Mouse (Mus musculus) hindbrain, embryonic 16.5 days (tissue): Measurements from ENCODE around the gene Rrp9. TPM values are rescaled to one million over a fixed set of nuclear protein-coding genes. Genes with fewer than 3 reads are reported as not detected.
A peak's percentile ranks its signal among the peaks of the same experiment; 100 is the strongest.

Experiments used
- ATAC-seq: fragments of 200-750 bp; cut with Nextera tagmentation; 2 replicates; pipeline ENCODE4 v1.8.0; 2017; ENCODE audit warnings: moderate TSS enrichment, moderate library complexity
- H3K27ac ChIP-seq: fragments of 300-500 bp; sonication (generic); 2 replicates; pipeline ENCODE4 v1.5.1; 2014; ENCODE audit warnings: low read depth, mild to moderate bottlenecking, control low read depth, low read length, moderate library complexity
- H3K27me3 ChIP-seq: fragments of 300-500 bp; sonication (generic); replicated peaks from 2 replicates; pipeline ENCODE4 v1.6.1; 2014; ENCODE audit warnings: low read length; ENCODE audit not compliant: control insufficient read depth, insufficient read depth
- H3K36me3 ChIP-seq: fragments of 300-500 bp; sonication (generic); 2 replicates; pipeline ENCODE4 v1.6.1; 2014; ENCODE audit warnings: mild to moderate bottlenecking, low read length, moderate library complexity, mixed read lengths; ENCODE audit not compliant: control insufficient read depth, insufficient read depth
- H3K4me1 ChIP-seq: fragments of 300-500 bp; sonication (generic); 2 replicates; pipeline ENCODE4 v1.6.1; 2014; ENCODE audit warnings: low read depth, low read length; ENCODE audit not compliant: control insufficient read depth, insufficient read depth
- H3K4me2 ChIP-seq: fragments of 300-500 bp; sonication (generic); 2 replicates; pipeline ENCODE4 v1.6.1; 2014; ENCODE audit warnings: mild to moderate bottlenecking, low read length, control low read depth, moderate library complexity
- H3K4me3 ChIP-seq: fragments of 300-500 bp; sonication (generic); 2 replicates; pipeline ENCODE4 v1.5.1; 2014; ENCODE audit warnings: mild to moderate bottlenecking, low read length, control low read depth, moderate library complexity
- H3K9ac ChIP-seq: fragments of 300-500 bp; sonication (generic); 2 replicates; pipeline ENCODE4 v1.6.1; 2014; ENCODE audit warnings: low read depth, mild to moderate bottlenecking, control low read depth, low read length, moderate library complexity
- H3K9me3 ChIP-seq: fragments of 300-500 bp; sonication (generic); 2 replicates; pipeline ENCODE4 v1.6.1; 2014; ENCODE audit warnings: mild to moderate bottlenecking, low read length, moderate library complexity; ENCODE audit not compliant: control insufficient read depth
- WGBS: fragments of 180-500 bp; shearing (Covaris S2); extraction: QIAGEN DNeasy Blood & Tissue Kit; methylation state at CpG from one replicate; pipeline ENCODE4 v1.1.7; 2014; 5-methylcytosine and 5-hydroxymethylcytosine counted together
- polyA plus RNA-seq: library from polyadenylated mRNA; unstranded; fragments of >200 nt; fragmentation: Nextera tagmentation; extraction: Ambion mirVana; gene quantifications from 2 replicates; pipeline ENCODE4 v1.2.1, GENCODE M21; 2015

Rrp9 gene
- polyA plus RNA-seq, 1 experiment from 2014 or later, result 43.1 TPM

DNA sequence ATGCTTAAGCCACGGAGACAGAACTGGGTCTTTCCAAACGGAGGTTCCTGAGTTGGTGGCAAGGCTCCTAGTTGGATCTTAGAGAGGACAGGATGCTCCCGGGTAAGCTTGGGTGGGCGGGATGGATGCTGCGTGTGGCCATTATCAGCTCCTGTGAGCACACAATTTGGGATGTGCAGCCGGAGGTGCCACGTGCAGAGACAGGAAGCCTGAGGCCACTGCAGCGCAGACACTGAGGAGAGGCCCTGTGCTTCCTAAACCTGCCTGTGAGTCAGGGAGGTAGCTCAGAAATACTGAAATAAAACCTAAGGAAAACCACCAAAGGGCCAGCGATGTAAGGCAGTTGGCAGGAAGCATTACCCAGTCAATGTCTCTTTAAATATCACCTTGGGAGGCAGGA is 6.0 kb upstream of the Rrp9 start:
- Histone ChIP-seq H3K4me2 (no peak overlapping the region), H3K4me1 (peaks cover 12% of the 10 kb centered on the region), H3K27me3 (no peaks in the 10 kb centered on the region), H3K36me3 (no peaks in the 10 kb centered on the region), H3K27ac (no peak overlapping the region), H3K9ac (no peak overlapping the region), H3K9me3 (no peaks in the 10 kb centered on the region), H3K4me3 (no peak overlapping the region)
- no peak for ATAC-seq
- WGBS, result 81% methylated on average over 9 of the region's 9 CpGs

DNA sequence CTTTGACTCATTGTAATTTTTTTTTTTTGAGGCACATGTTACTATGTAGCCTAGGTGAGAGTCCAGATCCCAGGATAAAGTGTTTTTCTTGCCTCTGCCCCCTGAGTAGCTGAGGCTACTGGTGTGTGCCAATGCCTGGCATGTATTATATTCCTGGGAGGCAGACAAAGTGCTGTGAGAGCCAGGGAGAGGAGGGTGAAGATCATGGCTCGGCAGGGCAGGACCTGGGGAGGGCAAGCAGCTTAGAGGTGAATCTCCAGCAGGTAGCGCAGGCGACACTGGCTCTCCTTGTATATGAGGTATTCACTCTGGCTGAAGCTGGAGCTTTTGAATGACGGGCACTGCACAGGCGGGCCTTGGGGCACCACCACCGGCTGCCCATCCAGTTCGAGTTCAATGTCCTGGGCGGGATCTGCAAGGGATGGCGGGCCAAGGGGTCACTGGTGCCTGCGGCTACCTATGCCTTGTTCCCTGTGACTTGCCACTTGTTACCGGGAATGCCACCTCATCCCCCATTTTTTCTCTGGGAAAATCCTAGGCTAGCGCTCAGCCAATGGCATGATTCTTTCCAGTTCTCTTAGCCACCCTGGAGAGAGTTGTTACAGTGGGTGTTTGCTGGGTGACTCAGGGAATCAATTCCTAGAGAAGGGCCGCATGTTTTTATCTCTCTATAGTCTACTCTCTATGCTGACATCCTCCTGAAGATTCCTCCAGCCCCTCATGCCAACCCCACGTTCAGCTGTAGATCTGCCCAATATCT is 4.6 kb upstream of the Rrp9 start:
- WGBS, result 70% methylated on average over 14 of the region's 14 CpGs
- no peak overlapping the region for H3K4me3 ChIP-seq
- no peak for ATAC-seq
- H3K36me3 ChIP-seq, result no peaks in the 10 kb centered on the region
- no peak overlapping the region for H3K4me2 ChIP-seq
- no peaks in the 10 kb centered on the region for H3K9me3 ChIP-seq
- H3K9ac ChIP-seq, result no peak overlapping the region
- no peaks in the 10 kb centered on the region for H3K27me3 ChIP-seq
- no peaks in the 10 kb centered on the region; the same call in 1 of the 2 replicates for H3K4me1 ChIP-seq
- no peak overlapping the region for H3K27ac ChIP-seq

DNA sequence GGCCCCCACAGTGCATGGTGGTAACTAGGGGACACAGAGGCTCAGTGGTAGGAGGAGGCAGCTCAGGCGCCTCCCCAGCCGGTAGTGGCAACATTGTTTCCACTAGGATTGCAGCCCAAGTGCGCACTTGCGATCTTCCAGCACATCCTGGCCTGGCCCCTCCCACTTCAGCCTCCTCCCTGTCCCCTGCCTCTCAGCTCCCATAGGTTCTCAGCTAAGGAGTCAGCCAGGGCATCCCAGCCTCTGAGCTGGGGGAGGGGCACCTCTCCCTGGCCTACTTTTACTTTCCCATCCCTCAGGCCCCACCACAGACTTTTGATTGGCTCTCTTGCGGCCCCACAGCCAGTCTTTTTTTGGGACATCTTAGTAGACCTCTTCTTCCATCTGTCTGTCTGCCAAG is 3.9 kb upstream of the Rrp9 start:
- H3K27me3 ChIP-seq, result no peaks in the 10 kb centered on the region
- H3K27ac ChIP-seq, result no peak overlapping the region
- no peaks in the 10 kb centered on the region for H3K9me3 ChIP-seq
- H3K36me3 ChIP-seq, result no peaks in the 10 kb centered on the region
- ATAC-seq, result no peak
- no peak overlapping the region for H3K4me3 ChIP-seq
- no peaks in the 10 kb centered on the region; the same call in 1 of the 2 replicates for H3K4me1 ChIP-seq
- H3K4me2 ChIP-seq, result no peak overlapping the region
- WGBS, result 29% methylated on average over 5 of the region's 5 CpGs
- no peak overlapping the region for H3K9ac ChIP-seq

DNA sequence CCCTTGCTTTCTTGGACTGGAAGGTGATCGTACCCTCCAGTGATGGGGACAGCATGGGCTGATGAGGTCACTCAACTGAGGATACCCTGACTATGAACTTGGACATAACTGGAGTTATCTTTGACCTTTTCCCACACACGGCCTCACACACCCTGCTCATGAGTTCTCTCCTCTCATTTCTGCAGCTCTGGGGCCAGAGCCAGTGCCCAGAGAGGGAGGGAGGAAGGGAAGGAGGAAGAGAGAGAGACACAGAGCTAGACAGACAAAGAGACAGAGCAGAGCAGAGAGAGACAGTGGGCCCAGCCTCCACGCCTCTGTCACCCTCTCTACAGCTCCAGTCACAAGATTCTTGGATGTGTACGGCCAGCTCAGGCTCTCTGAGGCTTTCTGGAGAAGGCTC is 3.4 kb upstream of the Rrp9 start:
- 64% methylated on average over 4 of the region's 4 CpGs for WGBS
- Histone ChIP-seq H3K4me1 (no peaks in the 10 kb centered on the region; the same call in 1 of the 2 replicates), H3K36me3 (no peaks in the 10 kb centered on the region), H3K4me2 (no peak overlapping the region), H3K27ac (no peak overlapping the region), H3K9me3 (no peaks in the 10 kb centered on the region), H3K27me3 (no peaks in the 10 kb centered on the region), H3K4me3 (no peak overlapping the region), H3K9ac (no peak overlapping the region)
- no peak for ATAC-seq

GRCm38 (mm10) chr9:106473081-106473752 is 2.5 kb upstream of the Rrp9 start:
- ATAC-seq, result no peak

GRCm38 (mm10) chr9:106473753-106474105 is 2.0 kb upstream of the Rrp9 start:
- H3K27me3 ChIP-seq, result no peaks in the 10 kb centered on the region
- no peak overlapping the region for H3K27ac ChIP-seq
- no peak overlapping the region for H3K4me2 ChIP-seq
- ATAC-seq, result no peak
- no peaks in the 10 kb centered on the region for H3K36me3 ChIP-seq
- no peak overlapping the region for H3K9ac ChIP-seq
- no peak overlapping the region for H3K4me3 ChIP-seq
- WGBS, result 81% methylated on average over 5 of the region's 5 CpGs
- H3K4me1 ChIP-seq, result peaks cover 9% of the 10 kb centered on the region
- H3K9me3 ChIP-seq, result no peaks in the 10 kb centered on the region

More at GRCm38 (mm10) chr9:106473081-106473752, 2.5 kb upstream of the Rrp9 start:
- Histone ChIP-seq H3K4me1 (peaks cover 5% of the 10 kb centered on the region), H3K27ac (no peak overlapping the region), H3K27me3 (no peaks in the 10 kb centered on the region), H3K4me2 (no peak overlapping the region), H3K9ac (no peak overlapping the region), H3K36me3 (no peaks in the 10 kb centered on the region), H3K9me3 (no peaks in the 10 kb centered on the region), H3K4me3 (no peak overlapping the region)
- WGBS, result 89% methylated on average over 16 of the region's 16 CpGs

- Histone ChIP-seq H3K27ac (no peak overlapping the region), H3K4me2 (no peak overlapping the region), H3K4me1 (peaks cover 10% of the 10 kb centered on the region), H3K36me3 (no peaks in the 10 kb centered on the region), H3K9me3 (no peaks in the 10 kb centered on the region), H3K27me3 (no peaks in the 10 kb centered on the region), H3K9ac (peak overlapping the region; percentile 36), H3K4me3 (no peak overlapping the region)
- no peak for ATAC-seq
- WGBS, result 2% methylated on average over 6 of the region's 6 CpGs
Measured at GRCm38 (mm10) chr9:106474456-106474855, 1.3 kb upstream of the Rrp9 start.

DNA sequence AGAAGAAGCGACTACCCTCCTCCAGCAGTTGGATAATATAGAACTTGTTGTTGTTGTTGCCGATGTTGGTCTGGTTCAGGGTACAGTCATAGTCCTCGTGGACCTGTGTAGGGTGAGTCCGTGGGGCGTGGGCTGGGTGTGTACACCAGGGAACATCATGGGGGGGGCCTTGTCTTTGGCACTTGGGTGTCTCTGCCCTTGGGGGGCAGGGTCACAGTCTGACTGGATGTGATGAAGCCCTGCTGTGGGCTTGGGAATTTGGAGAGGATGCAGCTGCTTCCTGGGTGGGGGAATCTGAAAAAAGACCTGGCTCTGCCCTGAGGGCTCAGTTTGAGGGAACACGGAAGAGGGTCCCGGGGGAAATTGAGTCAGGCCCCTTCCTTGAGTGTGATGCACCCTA is 717 bp upstream of the Rrp9 start:
- Histone ChIP-seq H3K4me2 (no peak overlapping the region), H3K4me1 (peaks cover 10% of the 10 kb centered on the region), H3K9ac (no peak overlapping the region)

GRCm38 (mm10) chr9:106476002-106476923 is 500 bp downstream of the Rrp9 start:
- H3K9me3 ChIP-seq, result no peaks in the 10 kb centered on the region
- 39% methylated on average over 16 of the region's 16 CpGs for WGBS
- H3K27ac ChIP-seq, result no peak overlapping the region
- no peaks in the 10 kb centered on the region for H3K27me3 ChIP-seq
- H3K4me2 ChIP-seq, result peak overlapping the region; percentile 44
- 0 out of 2 replicates have a peak overlapping the region, but pooled peaks have one; percentile 0 for H3K9ac ChIP-seq
- H3K4me3 ChIP-seq, result no peak overlapping the region
- peaks cover 10% of the 10 kb centered on the region for H3K4me1 ChIP-seq
- ATAC-seq, result no peak
- H3K36me3 ChIP-seq, result no peaks in the 10 kb centered on the region

More for the DNA sequence above, 717 bp upstream of the Rrp9 start:
- Histone ChIP-seq H3K27me3 (no peaks in the 10 kb centered on the region), H3K9me3 (no peaks in the 10 kb centered on the region), H3K36me3 (no peaks in the 10 kb centered on the region), H3K4me3 (no peak overlapping the region), H3K27ac (no peak overlapping the region)
- no peak for ATAC-seq
- WGBS, result 60% methylated on average over 7 of the region's 7 CpGs
